Mouse (Mus musculus): ENCODE results near the gene Dgkz.

GRCm38 (mm10) chr2:91961901-91962761 lies 13.5 kb downstream of the Dgkz start:
- no peak for TF ChIP-seq CTCF (IDR thresholded peaks at IDR 0.05; ENCODE audit: low read depth, low read length)
- no peak for TF ChIP-seq POLR2A (IDR thresholded peaks at IDR 0.05; ENCODE audit: borderline replicate concordance, low read depth, low read length)
